Mouse (Mus musculus): ENCODE measurements around the gene Fam117a.

Fam117a gene

DNA sequence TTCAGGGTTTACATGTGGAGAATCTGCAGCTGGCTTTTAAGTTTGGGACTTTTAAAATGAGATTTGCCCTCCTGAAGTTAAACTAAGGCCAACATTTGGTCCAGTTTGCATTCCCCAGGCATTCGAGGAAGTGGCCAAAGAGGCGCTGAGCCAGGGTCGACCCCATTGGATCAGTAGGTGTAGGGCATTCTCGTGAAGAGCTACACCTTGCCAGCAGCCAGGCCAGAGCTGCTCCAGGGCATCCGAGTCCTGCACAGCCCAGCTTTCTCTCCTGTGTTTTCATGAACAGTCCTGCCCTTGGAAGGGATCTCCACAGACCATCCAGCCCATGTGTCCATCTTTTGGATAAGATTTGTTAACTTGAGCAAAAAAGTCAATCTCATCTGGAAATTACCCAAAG, 27.6 kb downstream of the Fam117a start:
- no peak for DNase-seq (ENCODE audit: low spot score in 2 of 2)

DNA sequence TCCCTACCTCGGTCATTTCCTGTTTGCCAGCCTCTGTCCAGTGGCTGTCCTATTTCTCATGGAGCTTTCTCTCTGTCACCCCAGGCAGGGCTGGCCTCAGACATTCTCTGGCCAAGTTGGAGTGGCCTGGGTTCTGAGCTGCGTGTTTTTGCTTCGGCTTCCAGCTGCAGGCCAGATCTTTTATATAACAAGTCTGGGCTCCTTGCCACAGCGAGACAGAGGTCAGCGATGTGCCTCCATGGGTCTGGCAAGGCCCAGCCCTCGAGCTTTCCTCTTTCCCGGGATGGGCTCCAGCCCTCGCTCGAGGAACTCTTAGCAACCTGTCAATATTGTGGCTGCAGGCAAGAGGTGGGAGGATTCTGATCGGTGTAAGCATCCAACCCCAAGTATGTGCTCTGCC, 28.8 kb downstream of the Fam117a start:
- DNase-seq (ENCODE audit: low spot score in 2 of 2) = no peak

DNA sequence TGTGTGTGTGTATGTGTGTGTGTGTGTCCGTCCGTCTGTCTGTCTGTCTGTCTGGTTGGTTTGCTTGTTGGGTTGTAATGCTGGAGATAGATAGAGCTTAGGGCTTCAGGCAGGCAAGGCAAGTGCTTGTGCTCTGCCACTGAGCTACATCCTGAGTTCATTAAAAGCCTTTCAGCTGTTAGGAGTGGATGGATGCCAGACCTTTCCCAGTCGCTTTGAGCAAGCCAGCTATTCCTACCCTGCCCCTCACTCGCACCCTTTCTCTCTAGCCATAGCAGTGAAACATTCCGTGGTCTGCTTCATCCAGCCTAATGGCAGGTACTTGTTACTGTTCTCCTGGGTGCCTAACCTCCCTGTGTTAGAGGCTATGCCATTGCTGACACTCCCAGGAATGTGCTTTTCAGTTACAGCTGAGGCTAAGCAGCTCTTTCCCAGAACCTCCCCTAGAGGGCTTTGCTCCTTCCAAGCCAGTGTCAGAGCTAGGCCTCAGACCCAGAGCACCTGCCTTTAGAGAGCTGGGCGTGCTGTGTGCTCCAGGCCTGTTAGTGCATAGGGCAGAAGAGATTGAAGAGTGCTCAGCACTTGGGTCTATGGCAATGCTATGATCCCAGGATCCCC, 29.6 kb downstream of the Fam117a start:
- DNase-seq (ENCODE audit: low spot score in 2 of 2) = no peak

DNA sequence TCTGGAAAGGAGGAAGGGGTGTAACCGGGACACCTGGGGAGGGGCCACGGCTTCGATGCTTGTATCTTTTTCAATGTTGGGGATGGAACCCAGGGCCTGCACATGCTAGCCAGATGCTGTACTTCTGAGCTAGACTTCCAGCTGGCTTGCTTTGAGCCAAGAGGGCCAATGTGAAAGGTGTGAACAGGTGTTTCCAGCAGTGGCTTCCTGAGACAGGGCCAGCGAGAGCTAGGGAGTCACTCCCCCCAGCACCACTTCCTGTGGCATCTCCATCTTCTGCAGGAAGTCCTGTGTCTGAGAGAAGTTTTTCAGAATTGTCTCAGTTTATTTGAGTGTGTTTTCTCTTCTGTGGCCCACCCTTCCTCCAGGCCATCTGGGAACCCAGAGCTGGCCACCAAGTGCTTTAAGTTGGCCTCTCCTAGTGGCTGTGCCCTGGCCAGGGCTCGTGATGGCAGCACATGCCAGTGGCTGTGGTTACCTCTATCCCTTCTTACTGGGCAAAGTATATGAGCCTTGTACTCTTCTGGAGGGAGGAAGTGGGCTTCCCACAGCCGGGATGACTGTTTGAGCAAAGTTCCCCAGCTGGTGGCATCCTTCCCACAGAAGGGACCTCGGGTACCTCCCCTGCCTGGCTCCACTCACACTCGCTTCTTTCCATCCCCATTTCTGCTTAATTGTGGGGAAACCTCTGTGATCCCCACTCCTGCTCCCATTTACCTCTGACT, 30.4 kb downstream of the Fam117a start:
- DNase-seq (ENCODE audit: low spot score in 2 of 2) = no peak

DNA sequence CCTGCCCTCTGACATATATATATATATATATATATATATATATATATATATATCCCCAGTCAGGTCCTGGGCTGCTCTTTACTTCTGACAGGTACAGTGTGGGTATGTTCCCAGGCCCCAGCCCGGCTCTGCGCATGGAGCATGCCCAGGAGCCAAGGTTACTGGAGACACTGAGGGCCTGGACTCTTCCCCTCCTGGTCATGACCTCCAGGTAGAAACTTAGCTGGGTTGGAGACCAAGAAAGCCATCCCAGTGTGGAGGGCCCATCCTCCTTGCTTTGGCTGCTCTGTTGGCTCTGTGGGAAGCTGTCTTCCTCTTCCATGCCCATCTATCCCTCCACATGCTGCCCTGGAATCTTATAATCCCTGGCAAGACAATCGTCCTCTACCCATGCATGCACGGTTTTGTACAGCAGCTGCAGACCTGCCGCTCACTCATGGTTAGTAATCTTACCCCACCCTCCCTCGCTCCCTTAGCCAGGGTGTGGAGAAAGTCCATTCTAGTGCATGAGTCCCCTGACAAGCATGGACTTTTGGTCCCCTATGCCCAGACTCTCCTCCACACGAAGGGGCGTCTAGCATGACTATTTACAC, 31.5 kb downstream of the Fam117a start:
- DNase-seq (ENCODE audit: low spot score in 2 of 2) = no peak

DNA sequence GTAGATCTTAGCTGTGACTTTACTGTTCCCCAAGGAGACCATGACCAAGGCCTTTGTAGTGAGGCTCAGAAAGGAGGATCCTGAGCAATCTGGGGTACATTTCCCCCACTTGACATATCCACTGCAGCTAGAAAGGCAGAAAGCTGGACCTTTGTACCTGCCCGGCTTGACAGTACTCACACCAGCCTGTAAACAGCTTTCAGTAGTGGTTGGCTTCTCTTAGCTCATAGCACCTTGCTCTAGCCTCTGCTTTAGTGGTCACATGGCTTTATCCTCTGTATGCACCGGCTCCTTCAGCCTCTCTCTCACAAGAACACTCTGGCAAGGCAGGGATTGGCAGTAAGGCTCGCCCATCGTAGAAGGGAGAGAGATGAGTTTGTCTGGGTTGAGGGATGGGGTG, 32.1 kb downstream of the Fam117a start:
- DNase-seq (ENCODE audit: low spot score in 2 of 2) = no peak

DNA sequence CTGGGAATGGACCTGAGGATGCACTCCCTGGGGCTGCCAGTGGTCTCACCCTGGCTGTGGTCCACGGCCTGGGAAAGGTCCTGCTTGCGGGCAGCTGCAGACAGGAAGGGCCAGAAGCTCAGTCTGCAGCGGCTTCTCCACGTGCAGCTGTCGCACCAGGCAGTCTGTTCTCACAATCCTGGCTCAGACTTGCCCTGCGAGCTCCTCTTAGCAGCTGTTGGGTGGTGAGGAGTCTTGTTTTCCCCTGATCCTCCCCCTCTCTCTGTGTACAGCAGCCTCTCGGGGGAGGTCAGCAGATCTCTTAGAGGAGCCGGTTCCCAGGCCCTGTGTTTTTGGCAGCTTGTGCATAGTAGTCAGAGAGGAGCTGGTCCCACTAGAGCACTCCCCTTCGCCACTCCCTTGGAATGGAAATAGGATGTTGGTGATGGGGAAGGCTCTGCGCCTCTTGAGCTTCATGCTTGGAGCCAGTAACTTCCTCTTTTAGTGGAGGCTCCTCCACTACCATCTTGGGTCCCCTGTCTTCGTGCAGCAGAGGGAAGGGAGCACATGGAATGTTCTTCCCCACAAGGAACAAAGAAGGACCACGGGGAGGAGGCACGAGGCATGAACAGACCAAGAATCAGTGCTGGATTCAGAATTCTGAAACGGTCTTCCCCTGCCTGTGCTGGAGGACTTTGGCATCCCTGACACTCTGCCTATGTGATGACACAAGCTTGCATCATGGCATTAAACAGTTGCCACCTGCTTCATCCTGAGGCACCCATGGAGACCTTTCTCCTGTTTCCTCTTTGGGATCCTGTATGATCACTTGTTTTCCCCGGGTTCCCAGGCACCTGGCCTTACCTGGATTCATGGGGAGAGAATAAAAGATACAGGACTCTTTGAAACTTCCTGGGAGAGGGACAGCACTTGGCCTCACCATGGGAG, 33.4 kb downstream of the Fam117a start:
- no peak for DNase-seq (ENCODE audit: low spot score in 2 of 2)

DNA sequence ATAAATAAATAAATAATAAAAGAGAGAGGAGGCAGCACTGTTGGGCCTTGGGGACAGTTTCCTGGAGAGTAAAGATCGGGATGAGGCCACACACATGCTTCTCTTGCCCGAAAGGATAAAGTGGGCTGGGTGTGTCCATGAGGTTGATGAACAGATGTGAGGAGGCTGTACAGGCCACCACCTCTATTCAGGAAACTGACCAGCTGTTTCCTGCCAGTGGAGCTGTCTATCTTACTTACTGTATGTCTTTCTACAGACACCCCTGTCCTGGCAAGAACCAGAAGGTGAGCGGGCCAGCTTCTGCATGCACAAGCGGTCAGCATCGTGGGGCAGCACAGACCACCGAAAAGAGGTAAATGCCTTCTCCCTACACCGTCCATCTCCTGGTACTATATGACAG, 34.4 kb downstream of the Fam117a start:
- no peak for DNase-seq (ENCODE audit: low spot score in 2 of 2)

DNA sequence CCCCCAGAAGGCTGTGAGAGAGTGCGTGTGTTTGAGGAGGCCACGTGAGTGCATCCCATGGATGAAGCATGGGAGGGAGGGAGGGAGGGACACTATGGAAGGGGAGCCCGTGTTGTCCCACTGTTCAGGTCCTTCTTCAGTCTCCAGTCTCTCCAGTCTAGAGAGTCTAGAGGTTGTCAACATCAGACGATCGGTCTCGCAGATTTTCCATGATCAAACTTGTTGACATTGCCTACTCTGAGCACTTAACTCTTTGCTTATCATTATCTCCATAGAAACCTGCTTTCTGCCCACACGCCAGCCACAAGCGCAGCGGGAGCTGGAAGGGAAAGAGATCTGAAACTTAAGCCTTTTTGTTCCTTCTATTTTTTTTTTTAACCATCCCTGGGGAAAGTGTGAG, 42.1 kb downstream of the Fam117a start:
- DNase-seq (ENCODE audit: low spot score in 2 of 2) = no peak

DNA sequence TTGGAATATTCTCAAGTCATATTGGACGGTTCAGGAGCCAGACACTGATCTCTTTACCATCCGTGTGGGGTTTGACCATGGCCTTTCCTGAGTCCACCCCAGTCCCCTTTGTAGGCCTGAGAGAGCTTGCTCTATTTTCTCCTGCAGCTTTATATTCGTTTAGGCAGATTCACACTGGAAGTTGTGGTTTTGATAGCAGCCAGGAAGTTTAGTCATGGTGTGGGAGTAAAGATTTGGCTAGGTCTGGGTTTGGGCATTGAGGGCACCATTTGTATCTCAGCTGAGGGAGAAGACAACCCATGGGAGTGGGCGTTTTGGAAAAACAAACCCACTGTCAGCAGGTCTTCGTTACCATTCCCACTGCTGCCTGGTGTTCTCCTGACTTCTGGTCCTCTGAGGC, 42.7 kb downstream of the Fam117a start:
- DNase-seq (ENCODE audit: low spot score in 2 of 2) = no peak

DNA sequence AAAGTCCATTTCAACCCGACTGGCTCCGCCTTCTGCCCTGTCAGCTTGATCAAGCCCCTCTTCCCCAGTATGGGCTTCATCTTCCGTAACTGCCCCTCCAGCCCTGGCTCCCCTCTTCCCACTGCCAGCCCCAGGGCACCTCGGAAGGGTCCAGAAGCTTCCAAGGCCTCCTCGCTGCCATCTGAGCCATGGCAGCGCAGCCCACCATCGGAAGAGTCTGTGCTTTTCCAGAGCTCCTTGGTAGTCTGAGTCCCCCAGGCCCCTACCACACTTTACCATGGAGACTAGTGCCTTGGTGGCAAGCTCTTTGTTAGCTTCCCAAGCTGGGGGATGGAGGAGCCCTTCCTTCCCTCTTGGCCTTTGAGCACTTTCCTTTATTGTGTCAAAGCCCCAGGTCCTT, 43.9 kb downstream of the Fam117a start:
- DNase-seq (ENCODE audit: low spot score in 2 of 2) = no peak

DNA sequence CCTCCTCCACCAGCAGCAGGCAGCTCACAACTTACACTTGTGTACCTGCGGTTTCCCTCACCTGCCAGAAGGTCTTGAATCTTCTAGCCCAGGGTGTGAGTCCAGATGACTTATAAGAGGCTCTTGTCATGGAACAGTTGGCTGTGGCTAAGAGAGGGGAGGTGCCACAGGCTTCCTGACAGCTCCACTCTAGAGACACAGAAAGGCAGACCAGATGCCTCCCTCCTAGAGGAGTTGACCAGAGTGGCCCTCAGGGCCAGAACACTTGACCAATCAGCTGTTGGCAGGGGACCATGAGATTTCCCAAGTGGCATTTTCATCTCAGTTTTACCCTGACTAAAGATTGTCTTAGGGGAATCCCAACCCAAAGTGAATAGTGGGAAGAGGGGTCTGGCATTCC, 44.3 kb downstream of the Fam117a start:
- DNase-seq (ENCODE audit: low spot score in 2 of 2) = no peak

DNA sequence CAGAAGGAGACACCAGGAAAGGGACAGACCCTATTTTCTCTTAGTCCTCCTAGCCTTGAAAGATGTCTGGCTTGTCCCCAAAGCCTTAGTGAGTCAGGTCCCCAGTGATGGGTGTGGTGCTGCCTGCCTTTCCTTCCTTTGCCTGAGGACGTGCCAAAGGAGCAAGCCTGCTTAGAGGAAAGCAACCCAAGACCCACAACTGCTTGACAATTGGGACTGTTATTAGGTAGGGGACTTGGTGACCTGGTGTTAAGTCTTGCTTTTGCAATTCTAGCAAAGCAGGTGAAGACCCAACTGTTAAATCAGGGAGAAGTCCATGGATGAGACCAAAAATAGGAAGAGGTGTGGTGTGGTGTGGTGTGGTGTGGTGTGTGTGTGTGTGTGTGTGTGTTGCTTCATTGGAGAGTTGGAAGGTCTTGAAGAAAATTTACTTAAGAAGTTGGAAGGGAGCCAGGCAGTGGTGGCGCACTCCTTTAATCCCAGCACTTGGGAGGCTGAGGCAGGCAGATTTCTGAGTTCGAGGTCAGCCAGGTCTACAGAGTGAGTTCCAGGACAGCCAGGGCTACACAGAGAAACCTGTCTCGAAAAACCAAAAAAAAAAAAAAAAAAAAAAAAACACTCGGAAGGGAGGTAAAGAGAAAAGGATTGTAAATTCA, 46.6 kb downstream of the Fam117a start:
- DNase-seq (ENCODE audit: low spot score in 2 of 2) = no peak

DNA sequence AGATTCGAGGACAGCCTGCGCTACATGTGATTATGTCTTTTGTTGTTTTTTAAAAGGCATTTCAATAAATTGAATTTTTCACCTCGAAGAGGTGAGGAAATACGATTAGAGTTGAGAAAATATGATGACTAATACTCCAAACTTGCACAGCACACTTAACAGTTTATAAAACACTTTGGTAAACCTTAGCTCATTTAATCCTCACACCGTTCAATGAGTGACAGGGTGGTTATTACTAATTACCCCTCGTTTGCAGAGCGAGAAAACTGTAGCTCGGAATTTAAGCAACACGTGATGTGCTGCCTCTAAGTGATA, 47.1 kb downstream of the Fam117a start:
- no peak for DNase-seq (ENCODE audit: low spot score in 2 of 2)

DNA sequence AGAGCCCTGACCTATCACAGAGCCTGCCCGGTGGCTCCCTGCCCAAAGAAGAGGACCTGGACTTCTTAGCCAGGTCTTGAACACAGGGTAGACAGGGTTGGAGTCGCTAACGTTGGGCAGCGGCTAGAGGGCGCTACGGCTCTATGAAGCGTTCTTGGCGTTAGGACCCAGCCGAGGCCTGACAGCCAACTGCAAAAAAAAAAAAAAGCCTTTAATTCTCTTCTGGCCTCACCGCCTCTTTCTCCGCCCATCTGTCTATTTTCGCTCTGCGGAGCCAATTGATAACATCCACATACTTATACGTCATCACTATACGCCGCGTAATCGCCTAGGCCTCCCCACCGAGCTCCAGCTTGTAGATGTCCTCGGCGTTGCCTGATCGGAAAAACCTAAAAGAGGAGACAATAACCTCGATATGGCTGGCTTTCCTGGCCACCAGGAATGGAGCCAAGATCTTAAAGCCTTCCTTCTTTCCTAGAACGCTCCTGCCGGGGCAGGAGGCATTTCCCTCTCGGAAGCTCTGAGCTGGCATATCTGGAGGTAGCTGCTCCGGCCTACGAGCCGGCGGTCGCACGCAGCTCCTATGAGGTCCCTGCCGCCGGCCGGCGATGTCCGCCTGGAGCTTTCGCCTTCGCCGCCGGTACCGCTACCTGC, 47.6 kb downstream of the Fam117a start, which contains the start of gene Slc35b1:
Gene Slc35b1 (plus strand): TSS at position 374 of the 654 bp plus-strand sequence.
- DNase-seq (ENCODE audit: low spot score in 2 of 2) = peak; percentile 74 to 88

DNA sequence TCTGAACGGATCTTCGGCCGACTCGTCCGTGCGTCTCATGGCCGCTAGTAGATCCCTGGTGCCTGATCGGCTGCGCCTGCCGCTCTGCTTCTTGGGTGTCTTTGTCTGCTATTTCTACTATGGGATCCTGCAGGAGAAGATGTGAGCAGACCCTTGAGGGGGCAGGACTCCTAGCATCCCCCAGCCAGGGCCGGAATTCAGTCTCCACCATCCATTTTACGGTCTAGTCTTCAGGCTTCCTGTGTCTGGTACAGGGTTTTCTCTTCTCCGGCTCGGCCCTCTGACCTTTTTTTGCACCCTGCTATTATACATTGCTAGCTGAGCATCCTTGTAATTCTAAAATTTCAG, 48.1 kb downstream of the Fam117a start:
- DNase-seq (ENCODE audit: low spot score in 2 of 2) = no peak

DNA sequence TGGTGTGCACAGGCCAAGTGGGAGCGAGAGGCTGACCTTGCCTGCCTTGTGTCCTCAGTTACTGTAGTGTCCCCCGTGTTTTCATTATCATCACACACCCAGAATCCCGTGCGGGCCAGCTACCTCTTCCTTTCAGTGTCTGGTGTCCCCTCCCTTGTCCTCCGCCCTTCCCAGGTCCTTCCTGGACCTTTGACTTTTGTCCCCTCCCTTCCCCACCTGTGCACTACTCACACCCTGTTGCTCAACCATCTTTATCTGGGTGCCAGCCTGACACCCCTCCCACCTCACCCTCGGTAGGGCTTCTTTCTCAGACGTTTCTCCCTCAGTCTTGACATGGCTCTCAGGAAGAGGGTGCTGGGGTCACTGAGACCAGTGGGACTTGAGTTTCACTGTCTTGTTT, 50.5 kb downstream of the Fam117a start:
- no peak for DNase-seq (ENCODE audit: low spot score in 2 of 2)

DNA sequence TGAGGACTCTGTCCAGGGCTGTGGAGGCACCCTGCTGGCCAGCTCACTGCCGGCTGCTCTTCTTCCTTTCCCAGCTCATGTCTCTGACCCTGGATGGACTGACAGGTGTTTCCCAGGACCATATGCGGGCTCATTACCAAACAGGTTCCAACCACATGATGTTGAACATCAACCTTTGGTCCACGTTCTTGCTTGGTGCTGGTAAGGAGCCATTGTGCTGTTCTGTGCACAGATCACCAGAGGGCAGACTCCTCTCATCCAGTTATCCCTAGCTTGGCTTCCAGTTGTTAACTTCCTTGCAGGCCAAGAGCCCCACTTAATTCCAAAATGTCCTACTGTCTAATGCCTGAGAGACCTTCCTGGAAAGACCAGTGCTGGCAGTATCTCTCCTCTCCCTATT, 52.2 kb downstream of the Fam117a start:
- no peak for DNase-seq (ENCODE audit: low spot score in 2 of 2)

DNA sequence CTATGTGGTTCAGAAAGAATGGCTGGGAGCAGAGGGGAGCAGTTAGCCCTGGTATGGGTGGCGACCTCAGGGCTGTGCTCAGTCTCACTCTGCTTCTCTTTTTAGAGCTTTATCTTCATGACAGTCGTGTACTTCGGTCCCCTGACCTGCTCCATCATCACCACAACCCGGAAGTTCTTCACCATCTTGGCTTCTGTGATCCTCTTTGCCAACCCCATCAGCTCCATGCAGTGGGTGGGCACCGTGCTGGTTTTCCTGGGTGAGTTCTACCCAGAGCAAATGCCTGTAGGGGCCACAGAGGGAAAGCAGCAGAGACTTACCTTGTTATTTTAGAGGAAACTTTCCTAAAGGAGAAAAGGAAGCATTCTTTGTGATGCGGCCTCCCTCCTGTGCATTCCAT, 53.6 kb downstream of the Fam117a start:
- no peak for DNase-seq (ENCODE audit: low spot score in 2 of 2)

DNA sequence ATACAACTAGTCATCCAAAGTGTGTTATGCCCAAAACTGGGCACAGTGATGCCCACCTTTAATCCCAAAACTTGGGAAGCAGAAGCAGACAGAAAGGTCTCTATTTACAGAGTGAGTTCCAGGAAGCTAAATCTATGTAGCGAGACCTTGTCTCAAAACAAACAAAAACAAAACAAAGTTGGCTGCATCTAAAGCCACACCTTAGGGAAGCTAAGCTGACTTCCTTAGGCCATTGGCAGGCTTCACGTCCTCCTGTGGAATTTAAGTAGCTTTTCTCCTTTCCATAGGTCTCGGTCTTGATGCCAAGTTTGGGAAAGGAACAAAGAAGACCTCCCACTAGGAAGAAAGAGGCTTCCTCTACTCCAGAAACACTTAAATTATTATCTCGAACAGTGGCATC, 54.4 kb downstream of the Fam117a start:
- DNase-seq (ENCODE audit: low spot score in 2 of 2) = no peak

DNA sequence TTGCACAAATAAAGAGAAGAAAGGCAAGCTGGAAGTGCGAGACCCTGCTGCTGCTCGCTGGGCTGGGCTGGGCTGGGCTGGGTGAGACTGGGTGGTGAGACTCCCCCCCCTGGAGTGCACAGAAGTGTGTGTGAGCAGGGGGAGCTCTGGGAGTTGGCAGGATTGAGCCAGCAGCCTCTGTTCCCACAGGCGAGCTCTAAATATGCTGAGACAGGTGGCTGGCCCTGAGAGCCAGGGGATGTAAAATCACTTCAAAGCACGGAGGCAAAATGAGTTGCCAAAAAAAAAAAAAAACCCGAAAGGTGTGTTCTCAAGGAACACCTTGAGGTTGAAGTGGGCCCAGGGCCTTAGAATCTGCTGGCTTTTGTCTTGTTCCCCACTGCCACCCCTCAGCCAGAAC, 54.9 kb downstream of the Fam117a start:
- DNase-seq (ENCODE audit: low spot score in 2 of 2) = no peak

Measured in spleen, postnatal 14 days (tissue).